Mouse (Mus musculus) lung, embryonic 14.5 days (tissue): ENCODE measurements around the gene Hist1h2bh. TPM values are rescaled to one million over a fixed set of nuclear protein-coding genes. Genes with fewer than 3 reads are reported as not detected.

Experiments
- ATAC-seq: fragments of 200-750 bp; cut with Nextera tagmentation; 2 replicates; pipeline ENCODE4 v1.8.0; 2017; ENCODE audit warnings: mild to moderate bottlenecking, moderate TSS enrichment, moderate library complexity; ENCODE audit not compliant: insufficient read depth
- DNase-seq: peaks from one replicate; pipeline ENCODE4 v3.0.0-alpha.2; 2015
- H3K27ac ChIP-seq: fragments of 300-500 bp; sonication (generic); 2 replicates; pipeline ENCODE4 v1.5.1; 2014; ENCODE audit warnings: low read depth, mild to moderate bottlenecking, moderate library complexity
- H3K27me3 ChIP-seq: fragments of 300-500 bp; sonication (generic); 2 replicates; pipeline ENCODE4 v1.6.1; 2014; ENCODE audit warnings: low read length, control low read depth; ENCODE audit not compliant: insufficient read depth
- H3K36me3 ChIP-seq: fragments of 300-500 bp; sonication (generic); 2 replicates; pipeline ENCODE4 v1.6.1; 2014; ENCODE audit warnings: control low read depth; ENCODE audit not compliant: insufficient read depth
- H3K4me1 ChIP-seq: fragments of 300-500 bp; sonication (generic); 2 replicates; pipeline ENCODE4 v1.6.1; 2014; ENCODE audit warnings: antibody characterized with exemption, control low read depth; ENCODE audit not compliant: insufficient read depth
- H3K4me2 ChIP-seq: fragments of 300-500 bp; sonication (generic); 2 replicates; pipeline ENCODE4 v1.6.1; 2014; ENCODE audit warnings: mild to moderate bottlenecking
- H3K4me3 ChIP-seq: fragments of 300-500 bp; sonication (generic); 2 replicates; pipeline ENCODE4 v1.5.1; 2014; ENCODE audit warnings: low read depth, low read length
- H3K9ac ChIP-seq: fragments of 300-500 bp; sonication (generic); 2 replicates; pipeline ENCODE4 v1.6.1; 2014
- H3K9me3 ChIP-seq: fragments of 300-500 bp; sonication (generic); 2 replicates; pipeline ENCODE4 v1.6.1; 2016; ENCODE audit warnings: low read depth, low read length, control low read depth
- CTCF ChIP-seq: IDR thresholded peaks from 2 replicates; pipeline ENCODE4 v1.5.1; 2016; ENCODE audit warnings: antibody characterized with exemption, low read depth
- WGBS: fragments of 180-500 bp; shearing (Covaris S2); extraction: QIAGEN DNeasy Blood & Tissue Kit; methylation state at CpG from one replicate; pipeline ENCODE4 v1.1.7; 2014; 5-methylcytosine and 5-hydroxymethylcytosine counted together
- polyA plus RNA-seq: library from polyadenylated mRNA; unstranded; fragments of >200 nt; fragmentation: Nextera tagmentation; extraction: Ambion mirVana; gene quantifications from 2 replicates; pipeline ENCODE4 v1.2.1, GENCODE M21; 2014

Hist1h2bh gene
- polyA plus RNA-seq, 1 experiment from 2014 or later, result 1.8 TPM

DNA sequence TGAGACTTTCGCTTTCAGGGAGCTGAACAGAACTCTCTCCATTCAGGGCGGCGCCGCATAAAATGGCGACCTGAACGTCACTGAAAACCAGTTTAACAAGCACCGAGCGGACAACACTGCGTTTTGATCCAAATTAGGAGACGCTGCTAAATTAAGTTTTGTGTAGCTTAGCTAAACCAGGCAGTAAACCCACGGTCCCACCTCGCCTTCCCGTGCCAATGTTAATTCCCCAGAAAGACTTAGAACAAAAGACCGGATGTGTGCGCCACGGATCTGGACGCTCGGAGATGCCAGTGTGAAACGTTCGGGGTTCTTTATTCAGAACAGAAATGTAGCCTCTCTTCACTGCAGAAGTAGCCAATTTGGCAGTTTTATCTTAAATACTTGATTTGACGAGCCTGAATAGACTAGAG lies 41.8 kb upstream of the Hist1h2bh start:
- WGBS, result under 1% methylated on average over 21 of the region's 21 CpGs
- H3K4me3 ChIP-seq, result peak overlapping the region; percentile 50
- H3K9me3 ChIP-seq, result no peaks in the 10 kb centered on the region
- H3K27me3 ChIP-seq, result no peaks in the 10 kb centered on the region
- H3K27ac ChIP-seq, result peak overlapping the region; percentile 99
- H3K9ac ChIP-seq, result peak overlapping the region; percentile 80
- H3K4me2 ChIP-seq, result peak overlapping the region; percentile 90
- peaks cover 12% of the 10 kb centered on the region for H3K4me1 ChIP-seq
- ATAC-seq, result no peak
- H3K36me3 ChIP-seq, result no peaks in the 10 kb centered on the region
- peak; percentile 90 for DNase-seq
- TF ChIP-seq CTCF, result no peak

DNA sequence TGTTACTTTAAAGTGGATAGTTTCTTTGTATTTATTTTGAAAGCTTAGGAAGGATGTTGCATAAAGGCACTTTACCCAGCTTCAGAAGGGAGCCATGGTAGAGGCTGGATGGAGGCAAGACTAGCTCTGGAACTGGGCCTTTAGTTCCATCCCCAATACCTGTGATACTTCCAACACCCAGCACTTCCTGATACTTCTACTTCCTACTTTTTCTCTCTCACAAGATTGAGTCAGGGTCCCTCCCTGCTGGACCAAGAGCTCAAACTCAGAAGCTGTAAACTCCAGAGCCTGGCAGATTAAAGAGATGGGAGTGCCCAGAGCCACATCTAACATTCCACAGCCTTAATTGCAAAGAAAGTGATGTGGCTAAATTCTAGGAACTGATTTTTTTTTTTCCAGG lies 41.1 kb upstream of the Hist1h2bh start:
- peak overlapping the region; percentile 50 for H3K4me3 ChIP-seq
- no peaks in the 10 kb centered on the region for H3K36me3 ChIP-seq
- no peak for ATAC-seq
- peak; percentile 64 for DNase-seq
- peak overlapping the region; percentile 99 for H3K27ac ChIP-seq
- no peaks in the 10 kb centered on the region for H3K27me3 ChIP-seq
- peaks cover 12% of the 10 kb centered on the region for H3K4me1 ChIP-seq
- H3K4me2 ChIP-seq, result peak overlapping the region; percentile 90
- no peaks in the 10 kb centered on the region for H3K9me3 ChIP-seq
- no peak for TF ChIP-seq CTCF
- H3K9ac ChIP-seq, result peak overlapping the region; percentile 80

DNA sequence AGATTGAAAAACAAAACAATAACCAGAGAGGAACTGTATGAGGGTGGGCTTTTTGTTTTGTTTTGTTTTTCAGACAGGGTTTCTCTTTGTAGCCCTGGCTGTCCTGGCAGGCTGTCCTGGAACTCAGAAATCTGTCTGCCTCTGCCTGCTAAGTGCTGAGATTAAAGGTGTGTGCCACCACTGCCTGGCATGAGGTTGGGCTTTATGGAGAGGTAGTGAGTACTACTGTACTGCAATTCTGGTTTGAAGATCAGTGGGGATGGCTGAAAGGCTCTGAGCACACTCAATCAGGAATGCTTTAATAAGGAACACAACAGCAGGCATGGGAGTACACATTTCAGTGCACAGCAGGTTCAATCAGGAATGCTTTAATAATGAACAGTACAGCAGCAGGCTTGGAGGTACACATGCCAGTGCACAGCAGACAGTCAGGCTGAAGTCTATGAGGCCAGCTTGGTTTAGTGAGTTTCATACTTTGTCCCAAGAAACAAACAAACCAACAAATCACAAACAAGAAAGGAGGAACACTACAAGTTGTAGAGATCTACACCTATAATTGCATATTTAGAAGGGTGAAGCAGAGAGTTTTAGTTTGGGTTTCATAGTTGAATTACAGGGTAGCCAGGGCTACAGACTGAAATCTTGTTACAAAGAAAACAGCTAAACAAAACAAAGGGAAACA lies 40.3 kb upstream of the Hist1h2bh start:
- peak overlapping the region; percentile 86 for H3K4me2 ChIP-seq
- H3K27me3 ChIP-seq, result no peaks in the 10 kb centered on the region
- peak overlapping the region; percentile 84; the same call in 1 of the 2 replicates for H3K9ac ChIP-seq
- no peaks in the 10 kb centered on the region for H3K9me3 ChIP-seq
- H3K4me1 ChIP-seq, result peaks cover 12% of the 10 kb centered on the region
- no peak for ATAC-seq
- peak overlapping the region; percentile 58; the same call in 1 of the 2 replicates for H3K4me3 ChIP-seq
- H3K36me3 ChIP-seq, result no peaks in the 10 kb centered on the region
- H3K27ac ChIP-seq, result peak overlapping the region; percentile 99
- DNase-seq, result peak; percentile 9
- TF ChIP-seq CTCF, result no peak

DNA sequence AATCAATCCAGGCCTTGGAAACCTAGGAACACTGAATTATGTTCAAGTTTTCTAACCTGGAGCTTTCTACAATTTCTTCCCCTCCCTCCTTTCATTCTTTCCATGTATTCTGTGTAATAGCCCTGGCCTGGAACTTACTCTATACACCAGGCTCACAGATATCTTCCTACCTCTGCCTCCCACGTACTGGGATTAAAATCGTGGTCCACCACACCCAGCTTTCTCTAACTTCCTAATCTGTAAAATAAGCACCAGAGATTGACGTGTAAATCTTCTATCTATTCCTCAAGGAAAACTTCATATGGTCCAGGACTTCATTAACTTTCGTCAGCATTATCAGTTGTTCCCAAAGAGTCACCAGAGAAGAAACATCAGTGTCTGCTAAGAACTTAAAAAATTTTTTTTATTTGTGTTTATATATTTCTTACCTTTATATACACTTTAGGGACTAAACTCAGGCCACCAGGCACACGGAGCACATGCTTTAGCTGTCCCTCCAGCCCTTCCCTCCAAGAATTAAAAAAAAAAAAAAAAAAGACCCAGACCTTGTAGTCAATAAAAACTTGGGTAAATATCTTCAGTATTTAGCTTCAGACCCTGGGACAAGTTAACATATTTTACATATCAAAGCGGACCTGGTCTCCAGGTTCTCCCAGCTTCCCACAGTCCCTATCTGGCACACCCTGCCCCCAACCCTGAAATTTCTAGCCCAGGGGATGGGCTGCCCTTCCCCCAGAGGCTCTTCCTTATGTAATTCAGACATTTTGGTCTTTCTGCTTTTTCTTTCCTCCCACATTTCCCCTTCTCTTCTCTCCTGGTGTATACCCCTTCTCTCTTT lies 39.2 kb upstream of the Hist1h2bh start:
- DNase-seq, result peak; percentile 64
- 7% methylated on average over 6 of the region's 6 CpGs for WGBS
- TF ChIP-seq CTCF, result no peak

DNA sequence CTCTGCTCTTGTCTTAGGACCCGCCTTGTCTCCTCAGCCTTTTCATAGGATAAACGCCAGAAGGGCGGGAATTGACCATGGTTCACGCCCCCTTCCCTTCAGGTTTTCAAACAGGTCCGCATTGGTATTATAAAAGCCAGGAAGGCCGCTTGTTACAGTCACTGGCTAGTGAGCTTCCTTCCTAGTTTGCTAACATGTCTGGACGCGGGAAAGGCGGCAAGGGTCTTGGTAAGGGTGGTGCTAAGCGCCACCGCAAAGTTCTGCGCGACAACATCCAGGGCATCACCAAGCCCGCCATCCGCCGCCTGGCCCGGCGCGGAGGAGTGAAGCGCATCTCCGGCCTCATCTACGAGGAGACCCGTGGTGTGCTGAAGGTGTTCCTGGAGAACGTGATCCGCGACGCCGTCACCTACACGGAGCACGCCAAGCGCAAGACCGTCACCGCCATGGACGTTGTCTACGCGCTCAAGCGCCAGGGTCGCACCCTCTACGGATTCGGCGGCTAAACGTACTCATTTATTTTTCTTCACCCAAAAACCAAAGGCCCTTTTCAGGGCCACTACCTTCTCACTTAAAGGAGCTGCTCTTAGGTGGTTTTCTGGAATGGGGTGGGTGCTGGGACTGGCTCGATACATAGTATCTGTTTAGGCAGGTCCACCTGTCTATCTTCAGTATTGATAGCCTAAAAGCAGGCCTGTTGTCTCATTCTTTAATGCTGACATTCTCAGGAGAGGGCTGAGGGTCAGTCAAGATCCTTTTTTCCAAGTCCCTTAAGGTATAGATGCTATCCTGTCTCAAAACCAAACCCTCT lies 38.4 kb upstream of the Hist1h2bh start, which contains the start of gene Hist1h4d:
Gene Hist1h4d (plus strand): TSS at position 191 of the 811 bp plus-strand sequence.
- no peak for TF ChIP-seq CTCF

More for the DNA sequence above, 39.2 kb upstream of the Hist1h2bh start:
- Histone ChIP-seq H3K4me2 (peak overlapping the region; percentile 86), H3K9me3 (no peaks in the 10 kb centered on the region), H3K9ac (peak overlapping the region; percentile 84), H3K4me1 (peaks cover 12% of the 10 kb centered on the region), H3K27ac (peak overlapping the region; percentile 99), H3K4me3 (peak overlapping the region; percentile 58), H3K27me3 (no peaks in the 10 kb centered on the region), H3K36me3 (no peaks in the 10 kb centered on the region)
- ATAC-seq, result no peak

DNA sequence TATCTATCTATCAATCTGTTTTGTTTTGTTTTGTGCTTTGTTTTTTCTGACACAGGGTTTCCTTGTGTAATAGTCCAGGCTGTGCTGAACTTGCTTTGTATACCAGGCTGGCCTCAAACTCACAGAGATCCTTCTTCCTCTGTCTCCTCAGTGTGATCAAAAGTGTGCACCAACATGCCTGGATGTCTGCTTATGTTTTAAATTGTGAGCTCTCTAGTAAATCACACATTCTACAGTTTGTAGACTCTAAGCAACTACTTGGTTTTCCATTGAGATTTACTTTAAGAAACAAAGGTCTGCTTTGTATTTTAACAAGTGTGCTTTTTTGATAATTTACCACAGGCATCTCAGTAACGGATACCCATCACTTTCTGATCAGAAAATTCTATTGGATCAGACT lies 34.6 kb upstream of the Hist1h2bh start:
- Histone ChIP-seq H3K4me3 (no peak overlapping the region), H3K4me1 (0 out of 2 replicates have a peak, but pooled peaks cover 4% of the 10 kb centered on the region), H3K4me2 (0 out of 2 replicates have a peak overlapping the region, but pooled peaks have one; percentile 27), H3K27ac (peak overlapping the region; percentile 76; the same call in 1 of the 2 replicates), H3K9me3 (no peaks in the 10 kb centered on the region), H3K36me3 (no peaks in the 10 kb centered on the region), H3K27me3 (no peaks in the 10 kb centered on the region), H3K9ac (no peak overlapping the region)
- no peak for ATAC-seq
- DNase-seq, result peak; percentile 19
- TF ChIP-seq CTCF, result no peak
- WGBS, result 81% methylated on average over 1 of the region's 1 CpGs

More for the DNA sequence above, 38.4 kb upstream of the Hist1h2bh start, which contains the start of gene Hist1h4d:
- Histone ChIP-seq H3K36me3 (no peaks in the 10 kb centered on the region), H3K4me2 (peak within 1 kb of the TSS; percentile 86), H3K9ac (peak within 1 kb of the TSS; percentile 84), H3K4me1 (peaks cover 16% of the 10 kb centered on the region), H3K27me3 (no peaks in the 10 kb centered on the region), H3K9me3 (no peaks in the 10 kb centered on the region), H3K27ac (peak within 1 kb of the TSS; percentile 99), H3K4me3 (peak within 1 kb of the TSS; percentile 58)
- DNase-seq (peak; percentile 99), ATAC-seq (peak; percentile 90)
- WGBS, result under 1% methylated on average over 43 of the region's 43 CpGs
